Mouse (Mus musculus) ovary, postnatal 10 days (tissue): ENCODE results near the gene Ror1.

Source experiments
- DNase-seq: peaks from one replicate; pipeline ENCODE4 v3.0.0; 2022; ENCODE audit warnings: low spot score

Ror1 gene

DNA sequence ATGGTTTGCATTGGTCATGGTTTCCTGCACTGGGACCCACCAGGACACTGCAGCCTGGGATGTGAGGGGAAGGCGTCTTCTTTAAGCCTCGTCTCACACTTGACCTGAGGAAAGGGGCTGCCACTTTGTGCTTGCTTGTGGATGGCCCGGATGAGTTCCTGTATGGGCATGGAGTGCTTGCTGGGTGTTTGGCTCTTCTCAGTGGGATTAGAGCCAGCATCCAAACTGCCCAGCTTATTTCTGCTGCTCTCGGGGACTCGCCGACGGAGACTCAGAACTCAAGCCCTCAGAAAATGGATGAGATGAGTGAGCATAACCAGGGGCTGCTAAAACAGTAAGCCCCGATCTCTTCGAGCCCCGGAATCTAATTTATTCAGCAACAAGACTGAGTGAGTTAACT is 157.1 kb downstream of the Ror1 start:
- DNase-seq, result no peak

- DNase-seq, result no peak
Observed at GRCm38 (mm10) chr4:100253401-100253800, 157.8 kb downstream of the Ror1 start.

DNA sequence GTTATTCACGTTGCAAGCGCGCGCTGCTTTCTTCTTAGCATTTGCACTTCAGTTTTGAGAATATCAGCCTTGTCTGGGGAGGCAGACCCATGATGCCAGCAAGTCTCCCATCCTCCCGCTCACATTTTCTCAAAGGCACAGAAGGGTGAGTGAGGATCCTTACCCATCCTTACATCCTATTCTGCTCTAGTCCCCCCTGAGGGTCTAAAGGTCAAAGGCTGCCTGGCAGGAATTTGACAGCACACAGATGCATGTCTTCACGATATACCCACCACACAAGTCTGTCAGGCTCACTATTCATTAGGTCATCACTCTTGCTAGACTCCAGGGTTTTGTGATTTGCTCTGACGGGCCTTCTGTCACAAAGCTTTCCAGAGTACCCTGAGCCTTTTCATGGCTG is 158.2 kb downstream of the Ror1 start:
- DNase-seq, result no peak

DNA sequence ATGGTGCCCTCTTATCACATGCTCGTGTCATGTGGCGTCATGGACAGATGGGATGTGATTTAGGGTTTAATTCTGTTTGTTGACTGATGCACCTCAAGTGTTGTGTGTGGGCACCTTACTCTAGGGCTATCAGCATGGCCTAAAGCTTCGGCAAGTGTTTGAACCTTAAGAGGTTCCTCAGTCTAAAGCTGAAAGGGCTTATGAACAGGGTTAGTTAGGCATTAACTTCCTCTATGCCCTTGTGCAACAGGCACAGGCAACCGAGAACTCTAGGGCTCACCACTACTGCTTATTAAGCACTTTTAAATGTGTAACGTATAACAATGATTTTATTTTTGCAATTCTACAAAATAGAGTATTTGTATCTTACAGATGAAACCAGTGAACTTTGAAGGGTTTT is 162.9 kb downstream of the Ror1 start:
- DNase-seq, result no peak

DNA sequence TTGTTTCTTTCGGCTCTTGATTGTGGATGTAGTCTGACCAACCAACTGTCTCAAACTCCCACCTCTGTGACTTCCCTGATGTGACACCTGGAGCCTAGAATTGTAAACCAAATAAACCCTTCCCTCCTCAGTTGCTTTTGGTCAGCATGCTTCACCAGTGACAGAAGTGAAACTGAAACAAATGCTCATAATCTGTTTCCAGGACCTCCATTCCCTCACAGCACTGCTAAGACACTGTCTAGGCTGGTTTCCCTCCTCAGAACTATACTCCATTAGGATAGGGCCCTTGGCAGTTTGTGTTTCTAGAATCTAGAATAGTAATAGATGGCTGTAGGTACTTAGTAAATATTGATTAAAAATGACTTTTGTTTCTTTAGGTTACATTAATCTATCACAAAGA is 168.3 kb downstream of the Ror1 start:
- DNase-seq, result no peak

DNA sequence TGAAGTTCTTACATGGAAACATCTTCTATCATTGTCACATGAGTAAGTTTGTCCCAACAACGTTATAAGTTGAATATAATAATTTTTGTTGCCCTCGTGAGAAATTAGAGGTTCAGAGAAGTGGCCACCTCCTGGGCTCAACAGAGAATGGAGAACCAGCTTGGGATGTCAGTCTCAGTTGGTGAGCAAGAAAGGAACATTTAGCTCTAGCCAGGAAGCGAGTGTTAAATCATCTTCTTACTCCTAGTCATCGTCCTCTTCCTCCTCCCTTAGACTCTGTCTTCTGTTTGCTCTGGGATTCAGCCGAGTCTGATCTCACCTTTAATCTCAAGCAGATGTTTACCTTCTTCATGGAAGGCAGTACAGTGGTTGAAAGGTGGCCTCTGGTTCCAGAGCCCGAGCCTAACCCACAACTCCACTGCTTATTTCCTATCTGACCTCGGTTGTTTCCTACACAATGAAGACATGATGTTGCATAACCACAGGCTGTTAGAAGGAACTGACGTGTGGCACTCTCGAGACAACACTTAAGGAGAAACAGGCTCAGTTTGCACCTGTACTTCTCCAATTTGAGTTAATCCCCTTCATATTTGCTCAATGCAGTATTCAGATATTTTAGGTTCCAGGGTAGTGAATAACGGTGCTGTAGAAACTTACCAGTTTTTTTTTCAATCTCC is 175.6 kb downstream of the Ror1 start:
- DNase-seq, result no peak

- DNase-seq, result no peak
Observed at GRCm38 (mm10) chr4:100271736-100272127, 176.1 kb downstream of the Ror1 start.

- no peak for DNase-seq
Observed at GRCm38 (mm10) chr4:100273356-100273755, 177.8 kb downstream of the Ror1 start.

DNA sequence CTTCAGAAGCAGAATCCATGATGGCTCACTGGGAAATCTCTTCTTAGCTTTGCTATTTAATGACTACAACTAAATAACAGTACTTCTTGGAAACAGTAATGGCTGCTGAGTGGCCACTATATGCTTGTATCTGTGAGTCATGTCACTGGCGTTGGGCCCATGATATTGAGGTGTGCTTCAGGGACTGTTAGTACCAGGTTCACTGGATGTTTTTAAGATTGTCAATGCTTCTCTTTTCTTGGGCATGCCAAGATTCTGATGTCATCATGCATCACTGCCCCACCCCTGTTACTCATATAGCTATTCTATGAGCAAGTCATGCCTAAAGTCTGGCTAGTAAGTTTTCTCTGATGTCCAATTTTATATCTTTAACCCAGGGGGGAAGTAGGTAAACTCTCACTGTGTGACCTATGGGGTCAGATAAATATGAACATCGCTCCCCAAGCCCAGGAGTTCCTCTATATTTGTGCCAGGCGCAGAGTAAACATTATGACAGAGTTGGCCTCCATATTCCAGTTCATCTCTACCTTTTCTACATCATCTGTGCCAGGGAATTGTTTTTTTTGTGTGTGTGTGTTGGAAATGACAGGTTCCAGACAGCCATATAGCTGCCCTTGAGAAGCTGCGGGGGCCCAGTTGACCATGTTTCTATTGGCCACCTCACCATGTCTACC is 178.4 kb downstream of the Ror1 start:
- DNase-seq, result no peak

DNA sequence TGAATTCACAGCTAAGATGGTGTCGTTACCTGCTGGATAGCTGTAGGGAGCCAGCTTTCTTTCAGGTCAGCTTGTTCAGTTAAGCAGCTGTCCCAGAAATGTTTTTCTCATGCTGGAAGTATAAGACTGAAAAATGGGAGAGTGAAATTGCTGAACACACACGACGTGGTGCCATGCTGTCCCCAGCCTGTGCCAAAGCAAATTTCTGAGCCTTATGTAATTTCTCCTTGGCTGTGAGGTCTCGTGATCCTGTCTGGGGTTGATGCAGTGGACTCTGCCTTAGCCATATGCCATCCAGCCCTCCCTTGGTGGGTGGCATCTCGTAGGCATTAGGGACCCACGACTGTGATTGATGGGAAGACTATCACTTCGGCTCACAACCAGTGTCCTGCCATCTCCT is 180.9 kb downstream of the Ror1 start:
- no peak for DNase-seq

DNA sequence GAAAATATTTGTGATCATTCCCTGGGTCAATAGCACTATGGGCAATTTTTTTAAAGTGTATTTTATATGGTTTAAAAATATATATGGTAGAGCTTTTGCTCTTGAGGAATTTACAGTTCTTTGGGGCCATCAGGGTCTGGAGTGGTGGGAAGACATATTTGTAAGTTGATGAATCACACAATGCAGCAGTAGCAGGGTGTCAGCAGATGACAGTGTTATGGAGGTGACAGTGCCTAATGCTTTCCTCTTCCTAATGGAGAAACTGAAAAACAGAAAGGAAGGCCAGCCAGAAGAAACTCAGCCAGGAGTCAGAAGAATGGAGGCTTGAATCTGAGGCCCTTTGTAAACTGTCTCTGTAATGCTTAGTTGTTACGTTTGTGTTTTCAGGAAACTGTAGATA is 181.4 kb downstream of the Ror1 start:
- DNase-seq, result no peak

- no peak for DNase-seq
Observed at GRCm38 (mm10) chr4:100283171-100283880, 187.7 kb downstream of the Ror1 start.

DNA sequence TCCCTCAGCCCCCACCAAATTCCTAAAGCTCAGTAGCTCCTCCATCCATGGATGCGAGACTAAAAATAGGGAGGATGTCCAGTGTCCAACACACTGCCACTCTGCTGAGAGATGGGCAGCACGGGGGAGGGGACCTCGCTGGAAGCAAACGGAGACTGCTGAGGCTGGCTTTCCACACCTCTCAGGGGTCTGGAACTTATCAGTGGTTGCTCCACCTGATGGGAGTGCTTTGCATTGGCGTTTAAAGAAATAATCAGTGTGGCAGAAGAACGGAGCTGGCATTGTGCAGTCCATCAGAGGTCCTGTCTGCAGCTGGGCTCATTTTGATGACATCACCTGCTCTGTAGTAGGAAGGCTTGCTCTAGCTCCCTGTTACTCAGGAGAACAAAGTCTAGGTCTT is 188.9 kb downstream of the Ror1 start:
- DNase-seq, result no peak

DNA sequence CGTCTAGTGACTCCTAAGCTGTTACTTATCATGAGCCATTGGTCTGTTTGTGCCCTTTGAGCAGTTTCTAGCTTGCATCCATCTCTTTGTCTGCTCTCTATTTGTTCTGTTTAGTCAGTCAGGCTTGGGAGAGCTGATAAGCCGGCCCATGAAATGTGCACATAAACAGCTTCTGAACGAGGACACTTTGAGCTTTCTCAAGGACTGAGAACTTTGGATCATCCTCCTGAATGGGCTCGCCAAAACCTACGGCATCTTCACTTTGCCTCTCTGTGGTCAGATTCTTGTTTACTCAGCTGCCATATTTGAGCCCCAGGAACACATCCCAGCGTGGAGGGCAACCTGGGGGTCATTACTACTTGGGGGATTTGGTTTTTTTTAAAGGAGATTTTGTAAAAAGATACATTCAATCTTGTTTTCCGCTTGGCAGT is 190.5 kb downstream of the Ror1 start:
- no peak for DNase-seq

- no peak for DNase-seq
Observed at GRCm38 (mm10) chr4:100286800-100287199, 191.2 kb downstream of the Ror1 start.

DNA sequence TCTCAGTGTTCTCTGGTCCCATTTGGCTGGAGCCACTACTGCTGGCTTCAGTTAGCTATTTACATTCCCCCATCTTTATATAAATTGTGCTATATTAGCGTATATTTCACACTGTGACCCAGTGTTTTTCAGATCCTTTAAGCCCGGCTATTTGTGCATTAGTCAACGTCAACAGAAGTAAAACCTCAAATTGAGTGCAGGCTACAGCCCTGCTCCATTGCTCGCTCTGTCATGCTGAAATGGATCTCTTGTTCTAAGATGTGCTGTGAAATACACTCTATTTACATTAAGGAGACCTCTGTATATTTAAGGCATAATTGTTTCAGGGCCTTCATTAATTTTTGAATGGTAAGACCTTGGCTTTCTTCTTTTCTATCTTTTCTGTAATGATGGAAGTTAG is 192.2 kb downstream of the Ror1 start:
- DNase-seq, result no peak

DNA sequence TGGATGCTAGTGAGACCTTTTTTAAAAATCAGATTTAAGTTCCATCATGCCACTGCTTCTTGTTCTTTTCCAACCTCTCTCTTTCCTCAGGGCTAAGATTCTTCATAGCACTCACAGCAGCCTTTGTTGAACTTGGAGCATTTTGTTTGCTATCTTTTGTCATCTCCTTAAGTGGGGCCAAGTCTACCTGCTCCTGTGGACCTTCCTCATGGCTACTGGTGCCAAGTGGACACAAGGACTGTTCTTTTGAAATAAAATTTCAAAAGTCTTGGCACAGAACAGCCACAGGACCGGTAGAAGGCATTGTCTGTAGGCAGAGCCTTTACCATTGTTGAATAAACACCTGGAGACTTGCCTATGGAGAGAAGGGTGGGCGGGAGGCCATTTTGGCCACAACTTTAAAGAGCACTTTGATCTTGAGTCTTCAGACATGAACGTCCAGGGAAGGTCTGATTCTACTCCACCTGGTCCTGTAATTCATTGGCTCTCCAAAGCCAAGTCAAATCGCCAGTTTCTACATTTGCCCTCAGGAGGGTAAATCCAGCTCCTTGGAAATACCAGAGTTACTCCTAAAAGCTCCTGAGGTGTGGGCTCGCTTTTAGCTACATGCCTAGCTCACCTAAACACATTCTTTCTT is 195.5 kb downstream of the Ror1 start:
- no peak for DNase-seq

GRCm38 (mm10) chr4:100297678-100298077 is 202.1 kb downstream of the Ror1 start:
- DNase-seq, result no peak

DNA sequence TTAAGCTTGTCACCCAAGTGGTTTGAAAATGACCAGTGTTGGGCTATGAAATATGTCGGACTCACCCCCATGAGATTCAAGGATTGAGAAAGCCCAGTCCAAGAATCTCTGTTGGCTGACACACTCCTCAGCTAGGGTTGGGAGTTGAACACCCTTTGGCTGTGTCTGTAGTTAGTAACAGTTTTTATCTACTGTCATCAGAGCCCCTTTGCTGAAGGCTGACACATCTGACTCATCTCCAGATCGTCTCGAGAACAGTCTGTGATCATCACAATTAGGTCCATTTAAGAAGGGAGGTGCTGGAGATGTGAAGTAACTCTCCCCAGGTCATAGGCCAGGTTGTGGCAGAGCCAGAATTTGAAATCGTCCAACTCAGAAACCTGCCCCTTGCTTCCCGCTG is 203.0 kb downstream of the Ror1 start:
- DNase-seq, result no peak

DNA sequence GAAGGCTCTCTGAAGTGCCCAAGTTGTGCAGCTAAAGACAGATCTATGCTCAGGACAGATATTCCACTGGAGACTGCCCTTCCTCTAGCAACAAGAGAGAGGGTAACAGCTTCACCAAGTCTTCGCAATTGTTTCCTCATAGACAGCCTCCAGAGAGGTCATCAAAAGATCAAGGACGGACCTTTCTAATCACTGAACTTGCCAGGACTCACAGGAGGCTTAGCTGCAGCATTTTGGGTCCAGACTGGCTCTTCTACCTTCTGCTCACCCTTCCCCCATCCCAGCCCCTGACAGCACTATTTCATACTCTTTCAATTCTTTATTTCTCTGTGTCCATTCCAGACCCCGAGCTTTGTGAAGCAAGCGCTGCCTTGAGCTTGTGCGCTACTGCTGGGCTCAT is 204.6 kb downstream of the Ror1 start:
- DNase-seq, result no peak

- DNase-seq, result no peak
Observed at GRCm38 (mm10) chr4:100301423-100301822, 205.8 kb downstream of the Ror1 start.

- no peak for DNase-seq
Observed at GRCm38 (mm10) chr4:100307365-100307764, 211.8 kb downstream of the Ror1 start.
